Mouse (Mus musculus) testis, adult 2 months (tissue): ENCODE data around the gene Gm49403. TPM values are rescaled to one million over a fixed set of nuclear protein-coding genes. Genes with fewer than 3 reads are reported as not detected.

Source experiments
- H3K27ac ChIP-seq: fragments of 200-500 bp; 2 replicates; pipeline ENCODE4 v1.5.1; 2012; ENCODE audit warnings: low read depth, low read length; ENCODE audit not compliant: control insufficient read depth, insufficient read depth
- H3K27me3 ChIP-seq: fragments of 200-500 bp; 2 replicates; pipeline ENCODE4 v1.6.1; 2012; ENCODE audit warnings: mild to moderate bottlenecking, low read length, moderate library complexity; ENCODE audit not compliant: control insufficient read depth, insufficient read depth
- H3K36me3 ChIP-seq: fragments of 200-500 bp; 2 replicates; pipeline ENCODE4 v1.6.1; 2012; ENCODE audit warnings: mild to moderate bottlenecking, low read length; ENCODE audit not compliant: control insufficient read depth, insufficient read depth
- H3K4me1 ChIP-seq: fragments of 200-500 bp; 2 replicates; pipeline ENCODE4 v1.6.1; 2012; ENCODE audit warnings: low read length; ENCODE audit not compliant: control insufficient read depth, insufficient read depth
- H3K4me3 ChIP-seq: fragments of 200-500 bp; 2 replicates; pipeline ENCODE4 v1.5.1; 2012; ENCODE audit warnings: low read depth, mild to moderate bottlenecking, low read length, moderate library complexity, mixed read lengths; ENCODE audit not compliant: control insufficient read depth
- CTCF ChIP-seq: fragments of 200-500 bp; IDR thresholded peaks from 2 replicates; pipeline ENCODE4 v1.5.1; 2012; ENCODE audit warnings: low read depth, mild to moderate bottlenecking, inconsistent platforms, low read length, moderate library complexity; ENCODE audit not compliant: control insufficient read depth, insufficient read depth, insufficient replicate concordance
- POLR2A ChIP-seq: fragments of 200-500 bp; IDR thresholded peaks from 2 replicates; pipeline ENCODE4 v1.6.1; 2012; ENCODE audit warnings: low read depth, mild to moderate bottlenecking, inconsistent platforms, low read length, moderate library complexity; ENCODE audit not compliant: control insufficient read depth
- polyA plus RNA-seq: library from polyadenylated mRNA; depleted of rRNA; stranded (reverse); fragments of >200 nt; gene quantifications from 2 replicates; pipeline ENCODE4 v1.2.3, GENCODE M21; 2012; rRNA removed

Gm49403 gene
- polyA plus RNA-seq, 1 experiment, result not detected

DNA sequence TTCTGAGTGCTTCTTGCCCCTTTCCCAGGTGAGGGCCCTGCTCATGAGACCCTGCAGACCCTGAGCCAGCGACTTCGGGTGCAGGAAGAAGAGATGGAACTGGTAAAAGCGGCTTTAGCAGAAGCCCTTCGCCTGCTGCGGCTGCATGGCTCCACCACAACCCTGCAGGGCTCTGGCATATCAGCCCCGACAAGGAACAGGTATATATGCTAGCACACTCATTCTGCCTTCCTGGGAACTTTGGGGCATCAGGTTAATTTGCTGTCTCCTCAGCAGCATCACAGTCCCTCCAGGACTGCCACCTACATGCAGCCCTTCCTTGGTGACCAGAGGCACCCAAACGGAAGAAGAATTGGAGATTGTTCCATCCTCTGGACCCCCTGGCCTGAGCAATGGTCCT is 47.0 kb downstream of the Gm49403 start:
- Histone ChIP-seq H3K27me3 (no peaks in the 10 kb centered on the region), H3K4me3 (no peak overlapping the region), H3K27ac (no peak overlapping the region), H3K36me3 (no peaks in the 10 kb centered on the region), H3K4me1 (peaks cover 15% of the 10 kb centered on the region)
- no peak for TF ChIP-seq POLR2A
- TF ChIP-seq CTCF, result no peak

DNA sequence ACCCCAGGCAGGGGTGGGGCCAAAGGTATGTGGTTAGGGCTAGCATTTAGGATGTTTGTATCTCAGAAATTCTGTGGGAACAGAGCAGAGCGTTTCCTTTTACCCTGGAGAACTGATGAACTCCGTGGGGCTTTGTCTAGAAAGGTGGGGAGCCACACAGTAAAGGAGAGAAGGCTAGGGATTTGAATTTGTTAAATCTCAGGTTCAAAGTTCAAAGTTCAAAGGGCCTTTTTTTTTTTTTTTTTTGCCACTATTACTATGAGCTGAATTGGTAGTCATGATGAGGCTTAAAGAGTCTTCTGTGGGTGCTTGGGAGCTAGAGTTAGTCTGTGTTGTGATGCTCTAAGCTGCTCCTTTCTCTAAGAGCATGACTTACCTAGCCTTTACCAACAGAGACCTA is 53.0 kb downstream of the Gm49403 start:
- no peaks in the 10 kb centered on the region for H3K36me3 ChIP-seq

More for the DNA sequence above, 53.0 kb downstream of the Gm49403 start:
- TF ChIP-seq POLR2A, result no peak
- TF ChIP-seq CTCF, result no peak
- H3K4me3 ChIP-seq, result no peak overlapping the region
- peaks cover 15% of the 10 kb centered on the region for H3K4me1 ChIP-seq
- H3K27me3 ChIP-seq, result no peaks in the 10 kb centered on the region
- no peak overlapping the region for H3K27ac ChIP-seq

Other genes with a start within 250 kb of the Gm49403 start
- gene Chrm1, start 220.1 kb upstream of the Gm49403 start, polyA plus RNA-seq, result 0.58 and 0.99 TPM in 2 replicates
- 111 and 121 TPM in 2 replicates for gene Slc3a2, start 160.6 kb upstream of the Gm49403 start, polyA plus RNA-seq
- gene Wdr74, start 148.1 kb upstream of the Gm49403 start, polyA plus RNA-seq, result 18.3 and 21.8 TPM in 2 replicates
- gene 1700092M07Rik, start 143.2 kb upstream of the Gm49403 start, polyA plus RNA-seq, result 670 and 676 TPM in 2 replicates
- gene Stx5a, start 142.5 kb upstream of the Gm49403 start, polyA plus RNA-seq, result 61.5 and 62.8 TPM in 2 replicates
- 166 and 174 TPM in 2 replicates for gene Nxf1, start 126.9 kb upstream of the Gm49403 start, polyA plus RNA-seq
- gene Tmem223, start 112.9 kb upstream of the Gm49403 start, polyA plus RNA-seq, result 15.8 and 17.0 TPM in 2 replicates
- 29.7 and 30.8 TPM in 2 replicates for gene Tmem179b, start 109.5 kb upstream of the Gm49403 start, polyA plus RNA-seq
- 28.1 and 36.2 TPM in 2 replicates for gene Taf6l, start 97.5 kb upstream of the Gm49403 start, polyA plus RNA-seq
- gene Polr2g, start 85.4 kb upstream of the Gm49403 start, polyA plus RNA-seq, result 38.4 and 48.4 TPM in 2 replicates
- 40.5 and 44.2 TPM in 2 replicates for gene Zbtb3, start 81.4 kb upstream of the Gm49403 start, polyA plus RNA-seq
- gene Ttc9c, start 64.6 kb upstream of the Gm49403 start, polyA plus RNA-seq, result 6.8 and 7.9 TPM in 2 replicates
- 12.9 and 14.9 TPM in 2 replicates for gene Hnrnpul2, start 63.9 kb upstream of the Gm49403 start, polyA plus RNA-seq
- 0.64 and 1.9 TPM in 2 replicates for gene AC129217.1, start 54.2 kb upstream of the Gm49403 start, polyA plus RNA-seq
- gene Bscl2, start 46.5 kb upstream of the Gm49403 start, polyA plus RNA-seq, result 743 and 750 TPM in 2 replicates
- 2.0 and 2.4 TPM in 2 replicates for gene Gng3, start 44.7 kb upstream of the Gm49403 start, polyA plus RNA-seq
- 0.37 and 0.40 TPM in 2 replicates for gene Lrrn4cl, start 33.2 kb upstream of the Gm49403 start, polyA plus RNA-seq
- gene Ubxn1, start 12.4 kb upstream of the Gm49403 start, polyA plus RNA-seq, result 83.7 and 92.2 TPM in 2 replicates
- gene Uqcc3, start 3.0 kb upstream of the Gm49403 start, polyA plus RNA-seq, result 40.0 and 41.0 TPM in 2 replicates
- 1.1 and 1.9 TPM in 2 replicates for gene Lbhd1, start 198 bp upstream of the Gm49403 start, polyA plus RNA-seq
- 48.2 and 48.4 TPM in 2 replicates for gene 1810009A15Rik, start 4.9 kb downstream of the Gm49403 start, polyA plus RNA-seq
- 1.1 TPM in 1 of 2 replicates, not detected in the other for gene Gm49416, start 5.0 kb downstream of the Gm49403 start, polyA plus RNA-seq
- gene Ints5, start 9.1 kb downstream of the Gm49403 start, polyA plus RNA-seq, result 6.6 and 6.7 TPM in 2 replicates
- gene Ganab, start 14.1 kb downstream of the Gm49403 start, polyA plus RNA-seq, result 49.9 and 57.0 TPM in 2 replicates
- 19.5 and 20.4 TPM in 2 replicates for gene B3gat3, start 36.4 kb downstream of the Gm49403 start, polyA plus RNA-seq
- gene Rom1, start 45.4 kb downstream of the Gm49403 start, polyA plus RNA-seq, result 11.6 and 13.7 TPM in 2 replicates
- 4.9 and 5.7 TPM in 2 replicates for gene Eml3, start 45.6 kb downstream of the Gm49403 start, polyA plus RNA-seq
- 14.0 and 14.5 TPM in 2 replicates for gene Mta2, start 57.9 kb downstream of the Gm49403 start, polyA plus RNA-seq
- gene Tut1, start 69.9 kb downstream of the Gm49403 start, polyA plus RNA-seq, result 38.2 and 38.6 TPM in 2 replicates
- 442 and 506 TPM in 2 replicates for gene Eef1g, start 83.1 kb downstream of the Gm49403 start, polyA plus RNA-seq
- gene Ahnak, start 105.4 kb downstream of the Gm49403 start, polyA plus RNA-seq, result 1.6 and 2.3 TPM in 2 replicates
- gene Scgb1a1, start 204.0 kb downstream of the Gm49403 start, polyA plus RNA-seq, result 0.41 TPM in 1 of 2 replicates, not detected in the other